Mouse (Mus musculus) regulatory T cell (primary cell): ENCODE data around the gene Ifi204.
"Not testable (repeated sequence)": the region's sequence is repeated elsewhere in the genome, so short reads cannot be mapped to it uniquely, and the experiment has no call there.

ENCODE experiments used
- in situ Hi-C: fragments of 300-600 bp; cut with MboI, MseI; formaldehyde crosslinking; loops from one replicate; pipeline ENCODE4 v1.15.1; 2025; ENCODE audit warnings: high pct_unique_total_duplicates

The Ifi204 gene

GRCm38 (mm10) chr1:173766848-173767617 lies at the start of gene Ifi204:
TSS of gene Ifi204 (minus strand) at chr1:173766943.
- in situ Hi-C loops, result not testable (repeated sequence)

GRCm38 (mm10) chr1:173809294-173809693 lies 42.6 kb upstream of the Ifi204 start:
- in situ Hi-C loops, result loop anchor here (5.0 to 25.0 kb wide), 2 partner anchors 138 to 653 kb away; no protein-coding TSS in a partner anchor

GRCm38 (mm10) chr1:173802689-173803281 lies 36.0 kb upstream of the Ifi204 start:
- in situ Hi-C loops, result loop anchor here (25.0 kb wide), 1 partner anchor 660 kb away; no protein-coding TSS in a partner anchor

GRCm38 (mm10) chr1:173802207-173802606 lies 35.5 kb upstream of the Ifi204 start:
- in situ Hi-C loops, result loop anchor here (25.0 kb wide), 1 partner anchor 660 kb away; no protein-coding TSS in a partner anchor

GRCm38 (mm10) chr1:173801791-173802190 lies 35.0 kb upstream of the Ifi204 start:
- in situ Hi-C loops, result loop anchor here (25.0 kb wide), 1 partner anchor 661 kb away; no protein-coding TSS in a partner anchor

GRCm38 (mm10) chr1:173773457-173773856 lies 6.7 kb upstream of the Ifi204 start:
- in situ Hi-C loops, result loop anchor here (5.0 kb wide), 1 partner anchor 144 kb away; no protein-coding TSS in a partner anchor

- in situ Hi-C loops, result not testable (repeated sequence)
These were observed 6.7 kb downstream of the Ifi204 start for GRCm38 (mm10) chr1:173760032-173760431.

- in situ Hi-C loops, result no loop called here
These were observed 24.5 kb downstream of the Ifi204 start for GRCm38 (mm10) chr1:173742262-173742661.

GRCm38 (mm10) chr1:173741656-173742055 lies 25.1 kb downstream of the Ifi204 start, which contains the start of gene Ifi207:
TSS of gene Ifi207 (minus strand) at chr1:173741747.
- in situ Hi-C loops, result no loop called here

GRCm38 (mm10) chr1:173740537-173740936 lies 26.2 kb downstream of the Ifi204 start:
- in situ Hi-C loops, result no loop called here

- in situ Hi-C loops, result no loop called here
These were observed 29.8 kb downstream of the Ifi204 start for GRCm38 (mm10) chr1:173736986-173737385.

- in situ Hi-C loops, result not testable (repeated sequence)
These were observed 31.7 kb downstream of the Ifi204 start for GRCm38 (mm10) chr1:173735015-173735414.

GRCm38 (mm10) chr1:173733219-173733618 lies 33.5 kb downstream of the Ifi204 start:
- in situ Hi-C loops, result loop anchor here (5.0 kb wide), 1 partner anchor 61 kb away; the partner anchor contains the start of gene Ifi208
